Mouse (Mus musculus) olfactory bulb, adult 2 months (tissue): ENCODE measurements at regions not wholly inside any gene's neighbourhood (a gene's known extent, or its start where the extent isn't known, plus 50 kb on each side); places are given as distances from the start of the nearest gene placed in this dataset.

Experiments used
- CTCF ChIP-seq: fragments of 200-500 bp; IDR thresholded peaks from 2 replicates; pipeline ENCODE4 v1.5.1; 2012; ENCODE audit warnings: low read depth, mild to moderate bottlenecking, low read length, moderate library complexity; ENCODE audit not compliant: insufficient read depth
- POLR2A ChIP-seq: fragments of 200-500 bp; IDR thresholded peaks from 2 replicates; pipeline ENCODE4 v1.6.1; 2012; ENCODE audit warnings: mild to moderate bottlenecking, low read depth, low read length, moderate library complexity; ENCODE audit not compliant: insufficient read depth

GRCm38 (mm10) chr13:11338297-11338616 is 768.5 kb downstream of the Ryr2 start:
- no peak for TF ChIP-seq CTCF
- no peak for TF ChIP-seq POLR2A
